Mouse (Mus musculus) common myeloid progenitor, adult 5-6 weeks (primary cell): Measurements from ENCODE around the gene Gnptab. TPM values are rescaled to one million over a fixed set of nuclear protein-coding genes. Genes with fewer than 3 reads are reported as not detected.
"Not testable (repeated sequence)": the region's sequence is repeated elsewhere in the genome, so short reads cannot be mapped to it uniquely, and the experiment has no call there.

Source experiments
- ATAC-seq: replicated peaks from 2 replicates; pipeline ENCODE4 v1.8.0; 2016; ENCODE audit warnings: low read depth, mild to moderate bottlenecking, moderate TSS enrichment, inconsistent platforms; ENCODE audit not compliant: poor library complexity, severe bottlenecking
- total RNA-seq: library from RNA; stranded (forward); fragments of 200-1000, 187-1606 nt; gene quantifications from 2 replicates; pipeline ENCODE4 v1.2.3, GENCODE M21; 2017

Gnptab gene
- total RNA-seq, 1 experiment from 2014 or later, result 68.3 TPM

- ATAC-seq, result no peak
Observed at GRCm38 (mm10) chr10:88407875-88408631, 29.1 kb downstream of the Gnptab start.

GRCm38 (mm10) chr10:88409751-88410150, 30.8 kb downstream of the Gnptab start:
- no peak for ATAC-seq

- ATAC-seq, result no peak
Observed at GRCm38 (mm10) chr10:88412290-88412995, 33.5 kb downstream of the Gnptab start.

- ATAC-seq, result peak; percentile 64
Observed at GRCm38 (mm10) chr10:88417686-88418085, 38.8 kb downstream of the Gnptab start.

GRCm38 (mm10) chr10:88420141-88420541, 41.2 kb downstream of the Gnptab start:
- peak; percentile 7 for ATAC-seq

- ATAC-seq, result peak; percentile 65
Observed at GRCm38 (mm10) chr10:88420655-88421435, 41.9 kb downstream of the Gnptab start.

- ATAC-seq, result peak; percentile 88
Observed at GRCm38 (mm10) chr10:88426158-88426816, 47.4 kb downstream of the Gnptab start.

GRCm38 (mm10) chr10:88426896-88427295, 48.0 kb downstream of the Gnptab start:
- ATAC-seq, result no peak

- ATAC-seq, result no peak
Observed at GRCm38 (mm10) chr10:88427998-88428397, 49.1 kb downstream of the Gnptab start.

- peak; percentile 58 for ATAC-seq
Observed at GRCm38 (mm10) chr10:88441224-88441623, 62.3 kb downstream of the Gnptab start.

GRCm38 (mm10) chr10:88451221-88451620, 72.3 kb downstream of the Gnptab start:
- no peak for ATAC-seq

- ATAC-seq, result no peak
Observed at GRCm38 (mm10) chr10:88451990-88452389, 73.1 kb downstream of the Gnptab start.

- ATAC-seq, result no peak
Observed at GRCm38 (mm10) chr10:88457816-88458215, 78.9 kb downstream of the Gnptab start.

- no peak for ATAC-seq
Observed at GRCm38 (mm10) chr10:88459502-88459992, 80.6 kb downstream of the Gnptab start, which contains the start of gene Sycp3. Gene Sycp3 (plus strand): TSS chr10:88459569.

GRCm38 (mm10) chr10:88460122-88460820, 81.3 kb downstream of the Gnptab start:
- ATAC-seq, result no peak

- ATAC-seq, result not testable (repeated sequence)
Observed at GRCm38 (mm10) chr10:88482866-88483265, 103.9 kb downstream of the Gnptab start.

GRCm38 (mm10) chr10:88488629-88489028, 109.7 kb downstream of the Gnptab start:
- no peak for ATAC-seq

- ATAC-seq, result peak; percentile 69
Observed at GRCm38 (mm10) chr10:88491632-88492031, 112.7 kb downstream of the Gnptab start.

- peak; percentile 37; the same call in 1 of the 2 replicates for ATAC-seq
Observed at GRCm38 (mm10) chr10:88492658-88493057, 113.7 kb downstream of the Gnptab start.
